Mouse (Mus musculus): ENCODE data around the gene Olfr1463. TPM values are rescaled to one million over a fixed set of nuclear protein-coding genes. Genes with fewer than 3 reads are reported as not detected.

Gene Olfr1463
- not detected for total RNA-seq (2021)
- long read RNA-seq, experiment 1: 0 reads
- long read RNA-seq, experiment 2: 0 reads

DNA sequence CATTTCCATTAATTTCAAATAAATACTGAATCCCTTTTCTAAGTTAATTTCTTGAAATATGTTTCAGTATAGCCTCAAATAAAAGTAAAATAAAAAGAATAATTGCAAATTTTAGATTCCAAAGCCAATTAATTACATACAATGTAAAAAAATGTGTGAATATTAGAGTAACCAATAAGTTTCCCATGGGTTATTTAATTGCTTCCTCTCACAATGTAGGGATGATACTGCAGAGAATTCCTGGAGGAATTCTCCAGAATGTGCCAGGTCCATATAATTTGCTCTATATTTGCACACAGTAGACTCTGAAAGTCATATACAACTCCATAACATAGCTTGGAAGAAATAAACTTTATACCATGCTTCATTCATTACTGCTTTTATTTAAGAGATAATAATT, at the start of gene Olfr1463:
TSS of gene Olfr1463 (plus strand) at position 301 of the 400 bp plus-strand sequence.
- H3K27ac ChIP-seq: no peak within 1 kb of the TSS
- no peak for DNase-seq (ENCODE audit: low spot score in 2 of 2)
- no peak within 1 kb of the TSS for H3K4me3 ChIP-seq
- TF ChIP-seq CTCF (conservative IDR thresholded peaks at IDR 0.05): no peak

DNA sequence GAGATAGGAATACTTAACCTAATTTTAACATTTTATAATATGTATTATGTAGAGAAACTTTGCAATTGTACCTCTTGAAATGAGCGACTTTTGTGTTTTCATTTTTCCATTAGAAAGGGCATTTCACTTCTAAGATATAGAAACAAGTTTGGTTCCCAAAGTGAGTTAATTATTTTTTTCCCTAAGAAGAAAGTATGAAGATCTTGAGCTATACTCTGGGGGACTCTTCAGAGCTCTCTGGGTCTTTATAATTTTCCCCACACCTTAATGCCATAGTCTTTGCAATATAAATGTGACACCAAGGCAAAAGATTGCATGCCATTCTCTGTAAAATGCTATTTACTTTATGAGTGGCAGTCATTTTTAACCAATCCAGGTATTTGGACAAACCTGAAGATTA, 45.7 kb upstream of the Olfr1463 start, which contains the start of gene Olfr1462:
TSS of gene Olfr1462 (plus strand) at position 301 of the 400 bp plus-strand sequence.
- H3K4me3 ChIP-seq: no peak within 1 kb of the TSS
- TF ChIP-seq CTCF (conservative IDR thresholded peaks at IDR 0.05): no peak

DNA sequence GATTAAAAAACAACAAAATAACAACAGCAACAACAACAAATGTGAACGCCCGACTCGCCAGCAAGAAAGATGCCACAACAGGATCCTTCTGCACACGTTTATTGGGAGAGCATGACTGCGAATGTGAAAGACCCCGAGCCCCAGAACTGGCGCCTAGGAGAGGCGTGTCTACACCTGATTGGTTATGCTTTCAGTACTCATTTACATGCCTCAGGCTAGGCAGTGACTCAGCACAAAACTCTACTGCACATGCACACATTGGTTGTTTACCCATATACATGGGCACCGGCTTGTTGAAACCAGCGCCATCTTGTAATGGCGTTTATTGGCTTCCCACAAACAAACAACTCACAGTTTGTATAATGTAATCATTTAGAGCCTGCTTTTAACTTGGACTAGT, 9.5 kb upstream of the Olfr1463 start:
- no peak overlapping the region for H3K27ac ChIP-seq
- H3K4me3 ChIP-seq: no peak overlapping the region
- no peak for DNase-seq (ENCODE audit: low spot score in 2 of 2)
- TF ChIP-seq CTCF (conservative IDR thresholded peaks at IDR 0.05): no peak

More for the DNA sequence above, 45.7 kb upstream of the Olfr1463 start, which contains the start of gene Olfr1462:
- no peak for DNase-seq (ENCODE audit: low spot score in 2 of 2)
- H3K27ac ChIP-seq: no peak within 1 kb of the TSS

Other genes with a start within 250 kb of the Olfr1463 start
- not detected for gene Olfr1451, start 236.3 kb upstream of the Olfr1463 start, total RNA-seq (2021)
- not detected for gene Olfr1453, start 203.0 kb upstream of the Olfr1463 start, total RNA-seq (2021)
- gene Olfr1454, start 170.7 kb upstream of the Olfr1463 start, total RNA-seq (2021): not detected
- not detected for gene Olfr1457, start 133.4 kb upstream of the Olfr1463 start, total RNA-seq (2021)
- not detected for gene Olfr1458, start 124.6 kb upstream of the Olfr1463 start, total RNA-seq (2021)
- gene Olfr1459, start 81.8 kb upstream of the Olfr1463 start, total RNA-seq (2021): under 1 TPM; 0.12 to 0.26 TPM
- gene Olfr1461, start 68.3 kb upstream of the Olfr1463 start, total RNA-seq (2021): not detected
- not detected for gene Olfr1462, start 45.6 kb upstream of the Olfr1463 start, total RNA-seq (2021)
- gene Olfr1465, start 84.2 kb downstream of the Olfr1463 start, total RNA-seq (2021): not detected
- gene Olfr1466, start 107.5 kb downstream of the Olfr1463 start, total RNA-seq (2021): not detected
- gene Olfr1467, start 130.9 kb downstream of the Olfr1463 start, total RNA-seq (2021): not detected
- not detected for gene Olfr1469, start 176.5 kb downstream of the Olfr1463 start, total RNA-seq (2021)
- gene Olfr1471, start 212.1 kb downstream of the Olfr1463 start, total RNA-seq (2021): not detected
- gene Olfr1472, start 224.8 kb downstream of the Olfr1463 start, total RNA-seq (2021): not detected
- not detected for gene Olfr1474, start 238.2 kb downstream of the Olfr1463 start, total RNA-seq (2021)
- gene Olfr1475, start 248.9 kb downstream of the Olfr1463 start, total RNA-seq (2021): not detected